Mouse (Mus musculus) liver, embryonic 15.5 days (tissue): ENCODE results near the gene Csf1. TPM values are rescaled to one million over a fixed set of nuclear protein-coding genes. Genes with fewer than 3 reads are reported as not detected.

Experiments
- ATAC-seq: fragments of 200-750 bp; cut with Nextera tagmentation; 2 replicates; pipeline ENCODE4 v1.8.0; 2017; ENCODE audit warnings: moderate number of reproducible peaks, mild to moderate bottlenecking, moderate library complexity; ENCODE audit not compliant: insufficient read depth
- H3K27ac ChIP-seq: fragments of 300-500 bp; sonication (generic); replicated peaks from 2 replicates; pipeline ENCODE4 v1.5.1; 2015; ENCODE audit warnings: mild to moderate bottlenecking, inconsistent platforms
- H3K27me3 ChIP-seq: fragments of 300-500 bp; sonication (generic); 2 replicates; pipeline ENCODE4 v1.6.1; 2015; ENCODE audit warnings: mild to moderate bottlenecking, inconsistent platforms
- H3K36me3 ChIP-seq: fragments of 300-500 bp; sonication (generic); replicated peaks from 2 replicates; pipeline ENCODE4 v1.6.1; 2015; ENCODE audit warnings: moderate library complexity, mild to moderate bottlenecking, inconsistent platforms
- H3K4me1 ChIP-seq: fragments of 300-500 bp; sonication (generic); replicated peaks from 2 replicates; pipeline ENCODE4 v1.6.1; 2015; ENCODE audit warnings: inconsistent platforms
- H3K4me2 ChIP-seq: fragments of 300-500 bp; sonication (generic); 2 replicates; pipeline ENCODE4 v1.6.1; 2015; ENCODE audit warnings: moderate library complexity, mild to moderate bottlenecking, inconsistent platforms
- H3K4me3 ChIP-seq: fragments of 300-500 bp; sonication (generic); replicated peaks from 2 replicates; pipeline ENCODE4 v1.5.1; 2015; ENCODE audit warnings: mild to moderate bottlenecking, inconsistent platforms
- H3K9ac ChIP-seq: fragments of 300-500 bp; sonication (generic); 2 replicates; pipeline ENCODE4 v1.6.1; 2015; ENCODE audit warnings: moderate library complexity, mild to moderate bottlenecking, inconsistent platforms
- H3K9me3 ChIP-seq: fragments of 300-500 bp; sonication (generic); replicated peaks from 2 replicates; pipeline ENCODE4 v1.6.1; 2016; ENCODE audit warnings: inconsistent platforms
- WGBS: fragments of 180-500 bp; shearing (Covaris S2); methylation state at CpG from one replicate; pipeline ENCODE4 v1.1.7; 2015; ENCODE audit warnings: mixed read lengths; ENCODE audit not compliant: insufficient replicate concordance; 5-methylcytosine and 5-hydroxymethylcytosine counted together
- polyA plus RNA-seq: library from polyadenylated mRNA; unstranded; fragments of >200 nt; fragmentation: Nextera tagmentation; extraction: Ambion mirVana; gene quantifications from 2 replicates; pipeline ENCODE4 v1.2.1, GENCODE M21; 2015

The Csf1 gene
- polyA plus RNA-seq, 1 experiment from 2014 or later = 6.3 TPM

DNA sequence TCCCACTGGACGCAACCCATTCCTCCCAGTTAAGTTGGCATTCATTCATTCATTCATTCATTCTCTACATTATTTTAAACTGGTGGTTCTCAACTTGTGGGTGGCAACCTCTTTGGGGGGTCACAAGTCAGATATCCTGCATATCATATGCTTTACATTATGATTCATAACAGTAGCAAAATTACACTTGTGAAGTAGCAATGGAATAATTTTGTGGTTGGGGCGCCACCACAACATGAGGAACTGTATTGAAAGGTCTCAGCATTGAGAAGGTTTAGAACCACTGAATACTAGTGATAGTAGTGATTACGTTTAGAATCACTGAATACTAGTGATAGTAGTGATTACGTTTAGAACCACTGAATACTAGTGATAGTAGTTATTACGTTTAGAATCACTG is 1.2 kb upstream of the Csf1 start:
- H3K4me2 ChIP-seq = no peak overlapping the region
- H3K9ac ChIP-seq = no peak overlapping the region
- H3K9me3 ChIP-seq = no peaks in the 10 kb centered on the region
- H3K36me3 ChIP-seq = no peaks in the 10 kb centered on the region
- peaks cover 43% of the 10 kb centered on the region for H3K27me3 ChIP-seq
- no peak overlapping the region for H3K4me3 ChIP-seq
- WGBS = 63% methylated on average over 5 of the region's 5 CpGs
- H3K4me1 ChIP-seq = peaks cover 23% of the 10 kb centered on the region
- ATAC-seq = no peak
- no peak overlapping the region for H3K27ac ChIP-seq

DNA sequence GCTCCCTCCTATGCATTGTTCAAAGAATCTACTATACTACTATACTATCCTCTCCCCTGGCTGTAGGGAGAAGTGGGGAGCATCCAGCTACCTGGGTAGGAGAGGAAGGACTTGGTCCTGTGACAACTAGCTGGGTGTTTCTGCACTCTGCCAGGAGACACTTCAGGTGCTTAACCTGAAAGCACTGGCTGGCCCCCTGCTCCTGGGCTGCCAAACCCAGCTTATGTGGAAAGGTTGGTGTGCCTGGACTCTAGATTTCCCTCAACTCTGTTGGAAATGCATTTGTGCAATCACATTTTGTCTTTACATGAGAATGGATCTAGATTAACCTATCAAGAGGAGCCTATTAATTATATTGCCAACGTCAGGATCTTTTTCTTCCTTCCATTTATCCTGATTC is 502 bp upstream of the Csf1 start:
- ATAC-seq = no peak
- Histone ChIP-seq H3K36me3 (no peaks in the 10 kb centered on the region), H3K4me2 (peak overlapping the region; percentile 66), H3K27me3 (peaks cover 43% of the 10 kb centered on the region), H3K9ac (no peak overlapping the region), H3K4me1 (peaks cover 26% of the 10 kb centered on the region), H3K9me3 (no peaks in the 10 kb centered on the region), H3K27ac (0 out of 2 replicates have a peak overlapping the region, but pooled peaks have one; percentile 6), H3K4me3 (peak overlapping the region; percentile 64; the same call in 1 of the 2 replicates)
- 39% methylated on average over 1 of the region's 1 CpGs for WGBS

DNA sequence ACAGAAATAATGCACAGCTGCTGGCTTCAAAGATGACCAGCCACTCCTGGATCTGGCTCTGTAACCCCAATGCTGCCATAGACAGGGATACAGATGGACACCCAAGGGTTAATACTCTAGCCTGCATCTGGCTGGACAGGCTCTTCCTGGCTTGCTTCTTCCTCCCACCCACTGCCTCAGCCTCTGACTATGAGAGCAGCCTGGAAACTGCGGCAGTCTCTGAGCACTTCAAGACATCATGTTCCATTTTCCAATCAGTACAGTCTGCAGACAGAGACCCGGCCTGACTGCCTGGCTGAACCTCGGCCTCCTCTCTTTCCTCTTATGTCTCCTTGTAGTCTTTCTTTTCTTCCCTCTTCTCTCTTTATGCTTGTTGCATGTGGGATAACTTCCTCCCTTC is 1.6 kb downstream of the Csf1 start:
- H3K27ac ChIP-seq = no peak overlapping the region
- ATAC-seq = no peak
- WGBS = 10% methylated on average over 3 of the region's 3 CpGs

DNA sequence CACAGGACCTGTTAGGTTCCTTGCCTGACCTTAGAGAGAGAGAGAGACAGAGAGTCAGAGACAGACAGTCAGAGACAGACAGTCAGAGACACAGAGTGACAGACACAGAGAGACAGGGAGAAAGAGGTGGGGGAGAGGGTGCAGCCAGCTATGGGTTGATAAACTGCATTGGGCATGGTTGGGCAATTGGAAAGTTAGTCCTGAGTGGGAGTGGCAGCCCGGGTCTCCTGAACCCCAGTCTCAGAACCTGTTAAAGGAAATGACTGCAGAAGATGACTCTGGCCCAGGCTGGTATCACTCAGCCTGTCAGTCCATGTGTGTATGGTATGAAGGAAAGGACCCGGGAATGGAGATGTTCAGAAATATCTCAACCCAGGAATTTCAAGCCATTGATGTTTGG is 2.1 kb downstream of the Csf1 start:
- Histone ChIP-seq H3K27ac (no peak overlapping the region), H3K9me3 (no peaks in the 10 kb centered on the region), H3K4me1 (peaks cover 24% of the 10 kb centered on the region; the same call in 1 of the 2 replicates), H3K4me3 (peak overlapping the region; percentile 64; the same call in 1 of the 2 replicates), H3K4me2 (peak overlapping the region; percentile 66), H3K9ac (no peak overlapping the region), H3K27me3 (peaks cover 40% of the 10 kb centered on the region), H3K36me3 (no peaks in the 10 kb centered on the region; the same call in 1 of the 2 replicates)
- WGBS = 37% methylated on average over 2 of the region's 2 CpGs
- ATAC-seq = no peak

More for the DNA sequence above, 1.6 kb downstream of the Csf1 start:
- H3K9me3 ChIP-seq = no peaks in the 10 kb centered on the region
- no peaks in the 10 kb centered on the region; the same call in 1 of the 2 replicates for H3K36me3 ChIP-seq
- H3K4me1 ChIP-seq = peaks cover 24% of the 10 kb centered on the region; the same call in 1 of the 2 replicates
- no peak overlapping the region for H3K9ac ChIP-seq
- H3K4me2 ChIP-seq = peak overlapping the region; percentile 66
- H3K27me3 ChIP-seq = peaks cover 42% of the 10 kb centered on the region
- peak overlapping the region; percentile 64 for H3K4me3 ChIP-seq

GRCm38 (mm10) chr3:107757365-107758129 is 2.7 kb downstream of the Csf1 start:
- no peak for ATAC-seq
- Histone ChIP-seq H3K4me2 (0 out of 2 replicates have a peak overlapping the region, but pooled peaks have one; percentile 66), H3K9me3 (no peaks in the 10 kb centered on the region), H3K27me3 (peaks cover 40% of the 10 kb centered on the region), H3K9ac (no peak overlapping the region), H3K27ac (no peak overlapping the region), H3K4me1 (peaks cover 24% of the 10 kb centered on the region; the same call in 1 of the 2 replicates), H3K36me3 (no peaks in the 10 kb centered on the region; the same call in 1 of the 2 replicates), H3K4me3 (no peak overlapping the region)
- 64% methylated on average over 5 of the region's 5 CpGs for WGBS

GRCm38 (mm10) chr3:107756481-107756866 is 3.8 kb downstream of the Csf1 start:
- ATAC-seq = no peak

GRCm38 (mm10) chr3:107755702-107756480 is 4.4 kb downstream of the Csf1 start:
- H3K36me3 ChIP-seq = peaks cover 4% of the 10 kb centered on the region; the same call in 1 of the 2 replicates
- WGBS = 59% methylated on average over 5 of the region's 5 CpGs
- H3K9ac ChIP-seq = no peak overlapping the region
- H3K27ac ChIP-seq = no peak overlapping the region
- ATAC-seq = no peak
- H3K4me1 ChIP-seq = peaks cover 27% of the 10 kb centered on the region; the same call in 1 of the 2 replicates
- H3K27me3 ChIP-seq = peaks cover 34% of the 10 kb centered on the region
- H3K4me3 ChIP-seq = no peak overlapping the region
- no peak overlapping the region for H3K4me2 ChIP-seq
- H3K9me3 ChIP-seq = no peaks in the 10 kb centered on the region

More at GRCm38 (mm10) chr3:107756481-107756866, 3.8 kb downstream of the Csf1 start:
- peaks cover under 1% of the 10 kb centered on the region; the same call in 1 of the 2 replicates for H3K36me3 ChIP-seq
- H3K27me3 ChIP-seq = peaks cover 40% of the 10 kb centered on the region
- H3K4me1 ChIP-seq = peaks cover 24% of the 10 kb centered on the region; the same call in 1 of the 2 replicates
- H3K4me3 ChIP-seq = no peak overlapping the region
- H3K27ac ChIP-seq = no peak overlapping the region
- no peak overlapping the region for H3K4me2 ChIP-seq
- WGBS = 49% methylated on average over 2 of the region's 2 CpGs
- no peaks in the 10 kb centered on the region for H3K9me3 ChIP-seq
- no peak overlapping the region for H3K9ac ChIP-seq

DNA sequence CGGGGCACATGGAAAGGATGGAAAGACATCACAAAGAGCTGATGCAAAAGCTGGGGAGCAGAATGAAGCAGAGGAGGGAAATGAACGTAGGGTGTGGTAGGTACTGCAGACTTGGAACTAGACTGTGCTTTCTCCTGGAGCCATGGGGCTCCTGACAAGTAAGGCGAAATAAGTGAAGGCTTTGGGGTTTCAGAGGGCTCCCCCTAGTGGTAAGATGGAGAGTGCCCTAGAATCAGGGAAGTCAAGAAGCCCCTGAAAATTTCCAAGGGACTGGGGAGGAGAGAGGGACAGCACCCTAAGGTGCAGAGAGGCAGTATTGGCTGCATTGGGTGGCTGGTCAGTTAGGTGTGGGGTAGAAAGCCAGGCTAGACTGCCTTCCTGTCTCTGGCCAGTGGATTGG is 5.6 kb downstream of the Csf1 start:
- Histone ChIP-seq H3K9ac (no peak overlapping the region), H3K9me3 (no peaks in the 10 kb centered on the region), H3K27ac (no peak overlapping the region), H3K27me3 (peaks cover 21% of the 10 kb centered on the region), H3K36me3 (peaks cover 10% of the 10 kb centered on the region), H3K4me1 (peaks cover 26% of the 10 kb centered on the region; the same call in 1 of the 2 replicates), H3K4me2 (no peak overlapping the region), H3K4me3 (no peak overlapping the region)
- ATAC-seq = no peak
- WGBS = 43% methylated on average over 3 of the region's 3 CpGs

DNA sequence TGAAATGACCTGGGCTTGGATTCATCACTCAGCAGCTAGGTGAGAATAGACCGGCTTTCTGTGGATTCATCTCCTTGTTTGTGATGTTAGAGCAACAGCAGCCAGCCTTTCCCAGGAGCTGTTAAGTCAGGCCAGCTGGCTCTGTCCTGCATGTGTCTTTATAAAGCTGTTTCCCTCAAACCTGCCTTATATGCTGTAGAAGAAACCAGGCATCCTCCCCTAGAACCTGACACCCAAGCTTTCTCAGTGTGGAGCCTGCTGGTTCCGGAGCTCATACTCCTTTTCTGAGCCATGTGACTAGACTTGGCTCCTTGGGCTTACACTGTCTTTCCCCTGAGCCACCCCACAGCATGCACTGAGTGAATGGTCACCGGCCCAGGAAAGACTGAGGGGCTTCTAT is 8.7 kb downstream of the Csf1 start:
- Histone ChIP-seq H3K9me3 (no peaks in the 10 kb centered on the region), H3K27me3 (no peaks in the 10 kb centered on the region), H3K4me2 (no peak overlapping the region), H3K4me1 (peaks cover 12% of the 10 kb centered on the region; the same call in 1 of the 2 replicates), H3K9ac (no peak overlapping the region), H3K27ac (no peak overlapping the region), H3K36me3 (peaks cover 16% of the 10 kb centered on the region), H3K4me3 (no peak overlapping the region)
- 55% methylated on average over 3 of the region's 3 CpGs for WGBS
- no peak for ATAC-seq

DNA sequence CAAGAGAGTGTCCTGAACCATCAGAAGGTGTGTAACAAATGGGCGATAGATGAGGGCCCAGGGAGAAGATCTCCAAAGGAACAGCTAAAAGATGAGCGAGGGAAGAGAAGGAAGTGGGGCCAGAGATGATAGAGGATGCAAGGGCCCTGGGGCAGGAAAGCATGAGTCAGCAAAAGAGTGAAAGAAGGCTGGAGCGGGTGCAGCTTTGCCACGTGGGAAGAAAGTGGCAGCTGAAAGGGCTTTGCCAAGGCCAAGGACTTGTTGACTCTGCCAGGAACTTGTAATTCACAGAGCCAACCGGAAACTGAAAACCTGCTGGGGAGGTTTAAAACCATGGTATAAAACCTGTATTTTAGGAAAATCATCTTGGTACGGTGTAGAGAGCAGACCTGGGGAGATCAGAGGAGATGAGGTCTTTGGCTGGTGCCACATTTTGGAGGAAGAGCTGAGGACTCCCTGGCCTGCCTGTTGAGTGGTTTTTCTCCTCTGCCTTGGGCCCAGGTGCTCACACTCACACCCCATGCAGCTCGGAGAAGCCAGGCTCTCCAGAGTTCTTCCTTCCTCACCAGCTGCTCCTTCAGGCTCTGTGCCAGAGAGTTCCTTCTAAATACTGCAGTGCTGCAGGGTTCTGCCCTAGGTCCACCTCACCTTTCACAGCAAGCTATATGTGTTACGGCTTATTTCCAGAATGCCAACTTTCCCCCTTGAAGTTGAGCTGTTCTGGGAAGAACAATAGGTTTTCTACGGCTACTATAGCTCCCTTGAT is 9.3 kb downstream of the Csf1 start:
- Histone ChIP-seq H3K4me3 (no peak overlapping the region), H3K9ac (no peak overlapping the region), H3K9me3 (no peaks in the 10 kb centered on the region), H3K27ac (no peak overlapping the region), H3K4me1 (peaks cover 11% of the 10 kb centered on the region; the same call in 1 of the 2 replicates), H3K27me3 (no peaks in the 10 kb centered on the region), H3K4me2 (no peak overlapping the region), H3K36me3 (peaks cover 16% of the 10 kb centered on the region)
- ATAC-seq = no peak
- WGBS = 39% methylated on average over 9 of the region's 9 CpGs
